Mouse (Mus musculus): Measurements from ENCODE around the gene Comt. TPM values are rescaled to one million over a fixed set of nuclear protein-coding genes. Genes with fewer than 3 reads are reported as not detected.

Comt gene
- polyA plus RNA-seq, 1 experiment from 2014 or later: 58.4 TPM

GRCm38 (mm10) chr16:18429641-18430040 is 3.0 kb upstream of the Comt start:
- Histone ChIP-seq H3K27ac (replicated peaks) (no peak overlapping the region), H3K36me3 (replicated peaks) (peaks cover 11% of the 10 kb centered on the region), H3K4me3 (peak overlapping the region; percentile 8; the same call in 1 of the 2 replicates), H3K9me3 (no peaks in the 10 kb centered on the region), H3K27me3 (replicated peaks; ENCODE audit: low read depth, poor library complexity, severe bottlenecking) (no peaks in the 10 kb centered on the region), H3K4me1 (peaks cover 41% of the 10 kb centered on the region)
- WGBS: 90% methylated on average over 8 of the region's 8 CpGs
- DNase-seq (ENCODE audit: low spot score): no peak

GRCm38 (mm10) chr16:18428516-18429042 is 1.9 kb upstream of the Comt start:
- H3K27ac ChIP-seq (replicated peaks): no peak overlapping the region; the same call in 1 of the 2 replicates
- no peak for DNase-seq (ENCODE audit: low spot score)
- H3K27me3 ChIP-seq (replicated peaks; ENCODE audit: low read depth, poor library complexity, severe bottlenecking): no peaks in the 10 kb centered on the region
- H3K36me3 ChIP-seq (replicated peaks): peaks cover 10% of the 10 kb centered on the region
- 89% methylated on average over 7 of the region's 7 CpGs for WGBS
- H3K9me3 ChIP-seq: no peaks in the 10 kb centered on the region
- no peak overlapping the region for H3K4me3 ChIP-seq
- H3K4me1 ChIP-seq: peaks cover 49% of the 10 kb centered on the region

- Histone ChIP-seq H3K27me3 (replicated peaks; ENCODE audit: low read depth, poor library complexity, severe bottlenecking) (no peaks in the 10 kb centered on the region), H3K4me1 (peaks cover 49% of the 10 kb centered on the region), H3K27ac (replicated peaks) (0 out of 2 replicates have a peak overlapping the region, but pooled peaks have one; percentile 14), H3K9me3 (no peaks in the 10 kb centered on the region), H3K4me3 (peak overlapping the region; percentile 9; the same call in 1 of the 2 replicates), H3K36me3 (replicated peaks) (peaks cover 14% of the 10 kb centered on the region)
- 80% methylated on average over 5 of the region's 5 CpGs for WGBS
- DNase-seq (ENCODE audit: low spot score): no peak
Observed at GRCm38 (mm10) chr16:18428011-18428515, 1.4 kb upstream of the Comt start.

- Histone ChIP-seq H3K27ac (replicated peaks) (peak within 1 kb of the TSS; percentile 93), H3K27me3 (replicated peaks; ENCODE audit: low read depth, poor library complexity, severe bottlenecking) (no peaks in the 10 kb centered on the region), H3K4me3 (peak within 1 kb of the TSS; percentile 91), H3K9me3 (no peaks in the 10 kb centered on the region), H3K36me3 (replicated peaks) (peaks cover 25% of the 10 kb centered on the region), H3K4me1 (peaks cover 49% of the 10 kb centered on the region)
- DNase-seq (ENCODE audit: low spot score): peak; percentile 81
- under 1% methylated on average over 52 of the region's 52 CpGs for WGBS
Observed at GRCm38 (mm10) chr16:18426215-18426791, 349 bp downstream of the Comt start, which contains the start of gene Txnrd2. Gene Txnrd2, plus strand, starts transcription at chr16:18426384.

GRCm38 (mm10) chr16:18425475-18426214 is 1.0 kb downstream of the Comt start:
- no peak for DNase-seq (ENCODE audit: low spot score)
- H3K9me3 ChIP-seq: no peaks in the 10 kb centered on the region
- peak overlapping the region; percentile 93 for H3K27ac ChIP-seq (replicated peaks)
- H3K27me3 ChIP-seq (replicated peaks; ENCODE audit: low read depth, poor library complexity, severe bottlenecking): no peaks in the 10 kb centered on the region
- 36% methylated on average over 10 of the region's 10 CpGs for WGBS
- peak overlapping the region; percentile 91 for H3K4me3 ChIP-seq
- peaks cover 44% of the 10 kb centered on the region for H3K4me1 ChIP-seq
- H3K36me3 ChIP-seq (replicated peaks): peaks cover 29% of the 10 kb centered on the region

- peak; percentile 57 for DNase-seq (ENCODE audit: low spot score)
- no peaks in the 10 kb centered on the region for H3K27me3 ChIP-seq (replicated peaks; ENCODE audit: low read depth, poor library complexity, severe bottlenecking)
- H3K27ac ChIP-seq (replicated peaks): 0 out of 2 replicates have a peak overlapping the region, but pooled peaks have one; percentile 4
- no peaks in the 10 kb centered on the region for H3K9me3 ChIP-seq
- 54% methylated on average over 11 of the region's 11 CpGs for WGBS
- H3K4me1 ChIP-seq: peaks cover 41% of the 10 kb centered on the region
- peaks cover 30% of the 10 kb centered on the region for H3K36me3 ChIP-seq (replicated peaks)
- H3K4me3 ChIP-seq: peak overlapping the region; percentile 3; the same call in 1 of the 2 replicates
Observed at GRCm38 (mm10) chr16:18424364-18425045, 2.1 kb downstream of the Comt start.

- Histone ChIP-seq H3K36me3 (replicated peaks) (peaks cover 30% of the 10 kb centered on the region), H3K4me1 (peaks cover 41% of the 10 kb centered on the region), H3K27ac (replicated peaks) (no peak overlapping the region), H3K9me3 (no peaks in the 10 kb centered on the region), H3K27me3 (replicated peaks; ENCODE audit: low read depth, poor library complexity, severe bottlenecking) (no peaks in the 10 kb centered on the region), H3K4me3 (no peak overlapping the region)
- WGBS: 86% methylated on average over 5 of the region's 5 CpGs
- no peak for DNase-seq (ENCODE audit: low spot score)
Observed at GRCm38 (mm10) chr16:18423915-18424265, 2.8 kb downstream of the Comt start.

- peaks cover 34% of the 10 kb centered on the region for H3K36me3 ChIP-seq (replicated peaks)
- no peaks in the 10 kb centered on the region for H3K9me3 ChIP-seq
- DNase-seq (ENCODE audit: low spot score): no peak
- no peak overlapping the region for H3K27ac ChIP-seq (replicated peaks)
- H3K27me3 ChIP-seq (replicated peaks; ENCODE audit: low read depth, poor library complexity, severe bottlenecking): no peaks in the 10 kb centered on the region
- H3K4me3 ChIP-seq: no peak overlapping the region
- WGBS: 91% methylated on average over 7 of the region's 7 CpGs
- peaks cover 41% of the 10 kb centered on the region for H3K4me1 ChIP-seq
Observed at GRCm38 (mm10) chr16:18423203-18423914, 3.3 kb downstream of the Comt start.

- 75% methylated on average over 3 of the region's 3 CpGs for WGBS
- DNase-seq (ENCODE audit: low spot score): no peak
- no peak overlapping the region for H3K4me3 ChIP-seq
- H3K27ac ChIP-seq (replicated peaks): no peak overlapping the region
- peaks cover 55% of the 10 kb centered on the region for H3K36me3 ChIP-seq (replicated peaks)
- no peaks in the 10 kb centered on the region for H3K27me3 ChIP-seq (replicated peaks; ENCODE audit: low read depth, poor library complexity, severe bottlenecking)
- no peaks in the 10 kb centered on the region for H3K9me3 ChIP-seq
- peaks cover 29% of the 10 kb centered on the region for H3K4me1 ChIP-seq
Observed at GRCm38 (mm10) chr16:18420571-18420970, 6.1 kb downstream of the Comt start.

GRCm38 (mm10) chr16:18419603-18420026 is 7.0 kb downstream of the Comt start:
- 79% methylated on average over 1 of the region's 1 CpGs for WGBS
- Histone ChIP-seq H3K4me3 (no peak overlapping the region), H3K9me3 (no peaks in the 10 kb centered on the region), H3K4me1 (peaks cover 21% of the 10 kb centered on the region), H3K27ac (replicated peaks) (no peak overlapping the region), H3K27me3 (replicated peaks; ENCODE audit: low read depth, poor library complexity, severe bottlenecking) (no peaks in the 10 kb centered on the region), H3K36me3 (replicated peaks) (peaks cover 64% of the 10 kb centered on the region)
- no peak for DNase-seq (ENCODE audit: low spot score)

GRCm38 (mm10) chr16:18418756-18419602 is 7.7 kb downstream of the Comt start:
- peaks cover 67% of the 10 kb centered on the region for H3K36me3 ChIP-seq (replicated peaks)
- peaks cover 14% of the 10 kb centered on the region for H3K4me1 ChIP-seq
- DNase-seq (ENCODE audit: low spot score): no peak
- no peaks in the 10 kb centered on the region for H3K9me3 ChIP-seq
- no peak overlapping the region for H3K4me3 ChIP-seq
- H3K27me3 ChIP-seq (replicated peaks; ENCODE audit: low read depth, poor library complexity, severe bottlenecking): no peaks in the 10 kb centered on the region
- H3K27ac ChIP-seq (replicated peaks): no peak overlapping the region
- whole genome bisulfite sequencing: 82% methylated on average over 4 of the region's 4 CpGs

All from embryonic facial prominence, embryonic 10.5 days (tissue).